Mouse (Mus musculus): ENCODE measurements around the gene Ctdspl. TPM values are rescaled to one million over a fixed set of nuclear protein-coding genes. Genes with fewer than 3 reads are reported as not detected.

Ctdspl gene
- polyA plus RNA-seq, 1 experiment from 2014 or later = 2.4 TPM

DNA sequence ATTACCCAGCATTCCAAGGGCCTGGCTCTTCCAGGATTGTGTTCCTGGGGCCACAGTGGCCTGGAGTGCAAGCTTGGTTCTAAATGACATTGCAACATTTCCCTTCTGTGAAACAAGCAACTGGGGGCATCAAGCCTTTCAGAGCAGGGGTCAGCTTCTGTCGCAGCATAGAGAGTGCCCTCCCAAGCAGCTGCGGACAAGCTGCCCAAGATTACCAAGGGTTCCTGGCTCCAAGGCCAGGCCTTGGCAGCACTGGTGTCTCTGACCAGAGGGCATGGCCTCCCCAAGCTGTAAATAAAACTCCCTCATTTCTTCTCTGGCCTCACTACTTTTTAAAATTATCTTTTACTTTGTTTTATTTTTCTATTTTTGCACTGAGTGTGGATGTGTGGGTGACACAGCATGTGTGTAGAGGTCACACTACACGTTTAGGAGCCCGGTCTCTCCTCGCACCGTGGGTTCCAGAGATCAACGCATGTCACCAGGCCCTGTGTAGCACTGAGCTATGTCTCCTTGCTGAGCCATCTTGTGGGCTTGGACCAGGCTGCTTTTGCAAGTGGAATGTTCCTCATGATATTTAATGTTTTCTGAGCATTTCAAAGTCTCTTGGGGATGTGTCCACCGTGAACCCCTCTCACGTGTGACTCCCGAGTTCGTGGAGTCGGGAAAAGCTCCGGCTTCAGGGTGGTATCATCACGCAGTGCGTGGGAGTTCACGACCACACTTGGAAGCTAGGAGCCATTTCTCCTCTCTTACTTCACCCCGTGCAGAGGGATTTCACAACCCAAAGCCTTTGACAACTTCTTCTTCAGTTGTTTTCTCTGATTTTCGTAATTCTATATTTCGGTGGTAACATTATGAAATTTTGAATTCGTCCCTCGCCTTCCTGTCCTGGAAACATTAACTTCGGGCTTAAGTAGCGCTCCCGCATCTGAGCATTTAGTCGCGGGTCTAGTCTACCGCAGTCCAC, 102.3 kb downstream of the Ctdspl start:
- Histone ChIP-seq H3K27ac (ENCODE audit: low read depth) (no peak overlapping the region), H3K4me3 (ENCODE audit: low read depth, low read length) (no peak overlapping the region), H3K9ac (replicated peaks) (no peak overlapping the region), H3K9me3 (ENCODE audit: low read length) (no peaks in the 10 kb centered on the region), H3K36me3 (replicated peaks; ENCODE audit: insufficient read depth, low read length) (peaks cover 20% of the 10 kb centered on the region), H3K27me3 (ENCODE audit: insufficient read depth, low read length) (no peaks in the 10 kb centered on the region), H3K4me2 (ENCODE audit: low read depth, low read length) (no peak overlapping the region), H3K4me1 (ENCODE audit: insufficient read depth) (no peaks in the 10 kb centered on the region)
- ATAC-seq (no peak), DNase-seq (no peak)
- no peak for TF ChIP-seq EP300 (IDR thresholded peaks at IDR 0.05; ENCODE audit: low read depth)
- no peak for TF ChIP-seq CTCF (IDR thresholded peaks at IDR 0.05; ENCODE audit: low read depth)
- WGBS (ENCODE audit: insufficient replicate concordance) = 79% methylated on average over 27 of the region's 27 CpGs

- Histone ChIP-seq H3K27me3 (ENCODE audit: insufficient read depth, low read length) (no peaks in the 10 kb centered on the region), H3K9me3 (ENCODE audit: low read length) (no peaks in the 10 kb centered on the region), H3K4me3 (ENCODE audit: low read depth, low read length) (no peak overlapping the region), H3K4me1 (ENCODE audit: insufficient read depth) (no peaks in the 10 kb centered on the region), H3K36me3 (replicated peaks; ENCODE audit: insufficient read depth, low read length) (peaks cover 22% of the 10 kb centered on the region), H3K9ac (replicated peaks) (no peak overlapping the region), H3K27ac (ENCODE audit: low read depth) (no peak overlapping the region), H3K4me2 (ENCODE audit: low read depth, low read length) (no peak overlapping the region)
- WGBS (ENCODE audit: insufficient replicate concordance) = 55% methylated on average over 7 of the region's 7 CpGs
- TF ChIP-seq CTCF (IDR thresholded peaks at IDR 0.05; ENCODE audit: low read depth) (peak; percentile 85), EP300 (IDR thresholded peaks at IDR 0.05; ENCODE audit: low read depth) (no peak)
- ATAC-seq (0 out of 2 replicates have a peak, but pooled peaks have one; percentile 44), DNase-seq (peak; percentile 71)
These were observed 103.3 kb downstream of the Ctdspl start for GRCm38 (mm10) chr9:119029568-119029967.

DNA sequence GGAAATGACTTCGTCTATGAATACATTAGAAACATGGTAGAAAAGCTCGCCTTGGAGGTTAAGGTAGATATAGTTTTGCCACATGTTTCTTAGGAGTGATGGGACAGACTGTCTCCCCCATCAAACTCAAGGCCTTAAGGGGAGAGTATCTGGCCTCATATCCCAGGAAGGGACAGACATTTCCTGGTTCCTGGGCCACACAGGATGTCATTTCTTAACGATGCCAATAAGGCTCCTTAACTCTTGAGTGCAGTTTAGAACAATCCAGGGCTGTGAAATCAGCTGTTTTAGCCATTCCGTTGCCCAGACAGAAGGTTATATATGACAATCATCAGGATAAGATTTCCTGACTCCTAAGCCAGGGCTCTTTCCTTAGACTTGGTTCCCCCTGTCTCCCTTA, 104.8 kb downstream of the Ctdspl start:
- ATAC-seq (no peak), DNase-seq (no peak)
- 78% methylated on average over 4 of the region's 4 CpGs for WGBS (ENCODE audit: insufficient replicate concordance)
- H3K4me2 ChIP-seq (ENCODE audit: low read depth, low read length) = no peak overlapping the region
- H3K27ac ChIP-seq (ENCODE audit: low read depth) = no peak overlapping the region
- H3K4me3 ChIP-seq (ENCODE audit: low read depth, low read length) = no peak overlapping the region
- H3K36me3 ChIP-seq (replicated peaks; ENCODE audit: insufficient read depth, low read length) = peaks cover 22% of the 10 kb centered on the region
- TF ChIP-seq EP300 (IDR thresholded peaks at IDR 0.05; ENCODE audit: low read depth) (no peak), CTCF (IDR thresholded peaks at IDR 0.05; ENCODE audit: low read depth) (no peak)
- no peaks in the 10 kb centered on the region for H3K9me3 ChIP-seq (ENCODE audit: low read length)
- H3K4me1 ChIP-seq (ENCODE audit: insufficient read depth) = no peaks in the 10 kb centered on the region
- no peaks in the 10 kb centered on the region for H3K27me3 ChIP-seq (ENCODE audit: insufficient read depth, low read length)
- H3K9ac ChIP-seq (replicated peaks) = no peak overlapping the region

DNA sequence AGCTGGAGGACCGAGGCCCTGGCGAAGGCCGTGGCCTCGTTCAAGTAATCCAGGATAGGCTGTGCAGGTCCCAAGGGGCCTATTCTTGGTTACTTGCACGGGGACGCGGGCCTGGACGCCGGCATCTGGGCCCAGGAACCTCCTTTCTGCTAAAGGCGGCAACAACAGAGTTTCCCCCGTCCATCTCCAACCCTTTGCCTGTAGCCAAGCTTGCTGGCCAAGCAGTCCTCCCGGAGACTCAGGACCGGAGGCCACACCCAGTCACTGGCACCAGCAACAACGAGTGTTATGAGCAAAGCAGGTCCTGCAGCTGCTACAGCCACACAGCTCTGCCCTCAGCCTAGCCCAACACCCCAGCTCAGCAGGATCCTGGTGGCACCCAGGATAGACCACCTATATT, 105.5 kb downstream of the Ctdspl start:
- Histone ChIP-seq H3K4me1 (ENCODE audit: insufficient read depth) (no peaks in the 10 kb centered on the region), H3K27ac (ENCODE audit: low read depth) (no peak overlapping the region)
- WGBS (ENCODE audit: insufficient replicate concordance) = 85% methylated on average over 14 of the region's 14 CpGs

GRCm38 (mm10) chr9:119032538-119032937, 106.3 kb downstream of the Ctdspl start:
- WGBS (ENCODE audit: insufficient replicate concordance) = 81% methylated on average over 9 of the region's 9 CpGs
- no peak for DNase-seq
- no peaks in the 10 kb centered on the region for H3K4me1 ChIP-seq (ENCODE audit: insufficient read depth)
- no peak overlapping the region for H3K9ac ChIP-seq (replicated peaks)
- TF ChIP-seq EP300 (IDR thresholded peaks at IDR 0.05; ENCODE audit: low read depth) = no peak
- TF ChIP-seq CTCF (IDR thresholded peaks at IDR 0.05; ENCODE audit: low read depth) = no peak
- H3K4me3 ChIP-seq (ENCODE audit: low read depth, low read length) = no peak overlapping the region
- no peak overlapping the region for H3K27ac ChIP-seq (ENCODE audit: low read depth)
- no peaks in the 10 kb centered on the region for H3K9me3 ChIP-seq (ENCODE audit: low read length)
- H3K27me3 ChIP-seq (ENCODE audit: insufficient read depth, low read length) = no peaks in the 10 kb centered on the region
- no peak for ATAC-seq
- peaks cover 26% of the 10 kb centered on the region for H3K36me3 ChIP-seq (replicated peaks; ENCODE audit: insufficient read depth, low read length)
- H3K4me2 ChIP-seq (ENCODE audit: low read depth, low read length) = no peak overlapping the region

More for the DNA sequence above, 105.5 kb downstream of the Ctdspl start:
- Histone ChIP-seq H3K4me3 (ENCODE audit: low read depth, low read length) (no peak overlapping the region), H3K9me3 (ENCODE audit: low read length) (no peaks in the 10 kb centered on the region), H3K9ac (replicated peaks) (no peak overlapping the region), H3K36me3 (replicated peaks; ENCODE audit: insufficient read depth, low read length) (peaks cover 22% of the 10 kb centered on the region), H3K4me2 (ENCODE audit: low read depth, low read length) (no peak overlapping the region), H3K27me3 (ENCODE audit: insufficient read depth, low read length) (no peaks in the 10 kb centered on the region)
- ATAC-seq (no peak), DNase-seq (no peak)
- no peak for TF ChIP-seq CTCF (IDR thresholded peaks at IDR 0.05; ENCODE audit: low read depth)
- no peak for TF ChIP-seq EP300 (IDR thresholded peaks at IDR 0.05; ENCODE audit: low read depth)

DNA sequence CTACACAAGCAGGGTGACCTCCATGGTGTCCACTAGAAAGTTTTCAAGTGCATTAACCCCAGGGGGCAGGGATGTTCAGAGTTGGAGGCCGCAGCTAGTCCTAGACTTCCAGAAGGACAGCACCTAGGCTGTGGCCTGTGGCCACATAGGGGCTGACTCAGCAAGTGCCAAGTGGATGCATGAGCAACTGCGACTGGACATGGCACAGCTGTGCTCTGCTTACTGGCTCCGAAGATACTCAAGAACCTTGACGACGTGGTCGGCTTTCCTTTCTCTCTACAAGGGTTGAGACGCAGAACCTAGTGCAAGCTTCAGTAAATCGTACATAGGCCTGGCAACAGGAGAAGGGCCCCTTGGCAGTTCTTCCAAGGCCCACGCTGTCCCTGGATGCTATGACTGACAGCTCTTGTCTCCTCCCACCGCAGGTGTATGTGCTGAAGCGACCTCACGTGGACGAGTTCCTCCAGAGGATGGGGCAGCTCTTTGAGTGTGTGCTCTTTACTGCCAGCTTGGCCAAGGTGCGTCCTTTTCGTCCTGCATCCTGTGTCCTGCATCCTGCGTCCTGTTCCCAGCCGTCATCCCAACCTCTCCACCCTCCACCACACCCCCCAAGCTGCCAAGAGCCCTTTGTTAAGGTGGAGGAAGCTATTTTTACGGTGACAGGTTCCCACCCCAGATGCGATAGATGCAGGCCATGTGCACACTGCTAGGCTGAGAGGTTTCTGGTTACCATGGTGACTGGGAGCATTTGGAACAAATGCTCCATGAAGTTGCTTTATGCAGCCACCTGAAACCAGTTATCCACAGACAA, 107.1 kb downstream of the Ctdspl start:
- Histone ChIP-seq H3K4me1 (ENCODE audit: insufficient read depth) (no peaks in the 10 kb centered on the region), H3K9ac (replicated peaks) (no peak overlapping the region), H3K4me3 (ENCODE audit: low read depth, low read length) (no peak overlapping the region), H3K27me3 (ENCODE audit: insufficient read depth, low read length) (no peaks in the 10 kb centered on the region), H3K36me3 (replicated peaks; ENCODE audit: insufficient read depth, low read length) (peaks cover 26% of the 10 kb centered on the region), H3K27ac (ENCODE audit: low read depth) (no peak overlapping the region), H3K9me3 (ENCODE audit: low read length) (no peaks in the 10 kb centered on the region), H3K4me2 (ENCODE audit: low read depth, low read length) (no peak overlapping the region)
- 80% methylated on average over 19 of the region's 19 CpGs for WGBS (ENCODE audit: insufficient replicate concordance)
- ATAC-seq (no peak), DNase-seq (no peak)
- TF ChIP-seq CTCF (IDR thresholded peaks at IDR 0.05; ENCODE audit: low read depth) (no peak), EP300 (IDR thresholded peaks at IDR 0.05; ENCODE audit: low read depth) (no peak)
